Mouse (Mus musculus) neural tube, embryonic 12.5 days (tissue): ENCODE results near the gene Larp4b. TPM values are rescaled to one million over a fixed set of nuclear protein-coding genes. Genes with fewer than 3 reads are reported as not detected.

Source experiments
- ATAC-seq: fragments of 200-750 bp; cut with Nextera tagmentation; 2 replicates; pipeline ENCODE4 v1.8.0; 2017; ENCODE audit warnings: low read depth, mild to moderate bottlenecking, moderate TSS enrichment, moderate library complexity; ENCODE audit not compliant: low FRiP score
- H3K27ac ChIP-seq: fragments of 300-500 bp; sonication (generic); 2 replicates; pipeline ENCODE4 v1.5.1; 2016
- H3K27me3 ChIP-seq: fragments of 300-500 bp; sonication (generic); replicated peaks from 2 replicates; pipeline ENCODE4 v1.6.1; 2016; ENCODE audit warnings: mild to moderate bottlenecking
- H3K36me3 ChIP-seq: fragments of 300-500 bp; sonication (generic); 2 replicates; pipeline ENCODE4 v1.6.1; 2016; ENCODE audit warnings: mild to moderate bottlenecking
- H3K4me1 ChIP-seq: fragments of 300-500 bp; sonication (generic); 2 replicates; pipeline ENCODE4 v1.6.1; 2016
- H3K4me2 ChIP-seq: fragments of 300-500 bp; sonication (generic); replicated peaks from 2 replicates; pipeline ENCODE4 v1.6.1; 2016; ENCODE audit warnings: mild to moderate bottlenecking
- H3K4me3 ChIP-seq: fragments of 300-500 bp; sonication (generic); 2 replicates; pipeline ENCODE4 v1.5.1; 2016
- H3K9ac ChIP-seq: fragments of 300-500 bp; sonication (generic); 2 replicates; pipeline ENCODE4 v1.6.1; 2016; ENCODE audit warnings: mild to moderate bottlenecking
- H3K9me3 ChIP-seq: fragments of 300-500 bp; sonication (generic); 2 replicates; pipeline ENCODE4 v1.6.1; 2016; ENCODE audit warnings: mild to moderate bottlenecking
- WGBS: fragments of 180-500 bp; shearing (Covaris S2); methylation state at CpG from one replicate; pipeline ENCODE4 v1.1.7; 2016; 5-methylcytosine and 5-hydroxymethylcytosine counted together
- polyA plus RNA-seq: library from polyadenylated mRNA; unstranded; fragments of >200 nt; fragmentation: Nextera tagmentation; extraction: Ambion mirVana; gene quantifications from 2 replicates; pipeline ENCODE4 v1.2.1, GENCODE M21; 2016

Larp4b gene
- polyA plus RNA-seq, 1 experiment from 2014 or later, result 34.5 TPM

DNA sequence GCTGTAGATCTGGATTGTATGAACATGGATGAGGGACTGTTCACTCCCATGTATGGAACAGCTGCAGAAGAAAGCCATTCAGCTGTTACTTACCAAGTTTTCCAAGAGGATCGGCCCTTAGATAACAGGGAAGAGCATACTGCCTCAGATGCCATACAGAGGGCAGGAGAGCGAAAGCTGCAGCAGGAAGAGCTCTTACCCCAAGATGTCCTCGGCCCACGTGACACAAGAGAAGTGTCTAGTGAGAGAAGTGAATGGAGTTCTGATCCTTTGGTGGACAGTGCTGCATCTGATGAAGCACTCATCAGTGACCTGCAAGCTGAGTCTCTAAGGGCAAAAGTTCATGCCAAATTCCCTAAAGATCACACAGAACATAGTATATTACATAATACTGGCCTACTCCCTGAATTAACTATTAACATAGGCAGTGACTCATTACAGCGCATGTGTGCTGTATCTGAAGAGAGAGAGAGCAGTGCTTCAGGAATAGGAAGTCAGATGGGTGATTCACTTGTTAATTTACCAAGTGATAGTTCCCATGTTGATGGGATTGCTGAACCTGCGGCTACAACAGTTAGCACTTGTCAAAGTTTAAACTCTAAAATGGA lies 35.1 kb downstream of the Larp4b start:
- no peak for ATAC-seq

DNA sequence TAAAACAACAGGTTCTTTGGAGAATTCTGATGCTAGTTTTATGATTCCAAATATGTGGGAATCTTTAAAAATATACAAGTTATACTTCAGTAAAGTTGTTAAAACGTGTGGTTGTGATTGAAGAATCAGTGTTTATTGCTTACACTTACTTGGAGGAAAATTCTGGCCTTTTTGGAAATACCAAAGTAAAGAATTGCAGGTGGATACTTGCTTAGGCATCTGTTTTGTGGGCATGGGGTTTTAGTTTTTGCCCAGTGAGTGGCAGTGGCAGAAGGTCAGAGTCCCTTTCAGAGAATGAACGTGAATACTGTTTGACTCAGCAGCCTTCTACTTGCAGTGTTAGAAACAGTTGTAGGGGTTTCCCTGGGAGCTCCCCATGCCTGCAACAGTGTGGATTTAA lies 40.7 kb downstream of the Larp4b start:
- Histone ChIP-seq H3K27me3 (no peaks in the 10 kb centered on the region), H3K9me3 (no peaks in the 10 kb centered on the region), H3K4me3 (no peak overlapping the region), H3K27ac (no peak overlapping the region), H3K4me2 (no peak overlapping the region), H3K4me1 (no peaks in the 10 kb centered on the region), H3K9ac (no peak overlapping the region), H3K36me3 (peaks cover 30% of the 10 kb centered on the region)
- ATAC-seq, result no peak
- WGBS, result 85% methylated on average over 2 of the region's 2 CpGs

More for the DNA sequence above, 35.1 kb downstream of the Larp4b start:
- 94% methylated on average over 6 of the region's 6 CpGs for WGBS
- H3K4me2 ChIP-seq, result no peak overlapping the region
- peaks cover 41% of the 10 kb centered on the region for H3K36me3 ChIP-seq
- H3K9me3 ChIP-seq, result no peaks in the 10 kb centered on the region
- no peak overlapping the region for H3K9ac ChIP-seq
- no peak overlapping the region for H3K27ac ChIP-seq
- H3K4me3 ChIP-seq, result no peak overlapping the region
- no peaks in the 10 kb centered on the region for H3K4me1 ChIP-seq
- no peaks in the 10 kb centered on the region for H3K27me3 ChIP-seq

DNA sequence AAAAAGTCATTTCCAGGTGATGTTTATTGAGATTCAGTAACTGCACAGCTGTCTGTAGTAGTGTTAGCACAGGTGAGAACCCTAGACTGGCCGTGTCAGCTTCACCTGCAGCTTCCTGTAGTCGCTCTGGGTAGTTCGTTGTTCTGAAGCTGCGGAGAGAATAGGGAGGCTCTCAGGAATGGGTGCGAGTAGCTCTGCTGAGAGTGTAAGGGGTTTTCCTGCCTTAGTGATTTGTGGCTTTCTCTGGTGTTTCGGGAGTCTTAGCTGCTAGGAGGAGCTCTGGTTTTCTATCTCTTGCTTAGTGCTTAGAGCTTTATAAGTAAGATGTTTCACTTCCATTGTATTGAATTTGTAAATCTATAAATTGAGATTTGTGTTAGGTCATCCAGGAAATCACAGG lies 42.4 kb downstream of the Larp4b start:
- no peaks in the 10 kb centered on the region for H3K4me1 ChIP-seq
- no peak overlapping the region for H3K9ac ChIP-seq
- H3K4me2 ChIP-seq, result no peak overlapping the region
- no peaks in the 10 kb centered on the region for H3K27me3 ChIP-seq
- WGBS, result 90% methylated on average over 6 of the region's 6 CpGs
- H3K36me3 ChIP-seq, result peaks cover 34% of the 10 kb centered on the region
- H3K27ac ChIP-seq, result no peak overlapping the region
- no peak overlapping the region for H3K4me3 ChIP-seq
- H3K9me3 ChIP-seq, result no peaks in the 10 kb centered on the region
- no peak for ATAC-seq

DNA sequence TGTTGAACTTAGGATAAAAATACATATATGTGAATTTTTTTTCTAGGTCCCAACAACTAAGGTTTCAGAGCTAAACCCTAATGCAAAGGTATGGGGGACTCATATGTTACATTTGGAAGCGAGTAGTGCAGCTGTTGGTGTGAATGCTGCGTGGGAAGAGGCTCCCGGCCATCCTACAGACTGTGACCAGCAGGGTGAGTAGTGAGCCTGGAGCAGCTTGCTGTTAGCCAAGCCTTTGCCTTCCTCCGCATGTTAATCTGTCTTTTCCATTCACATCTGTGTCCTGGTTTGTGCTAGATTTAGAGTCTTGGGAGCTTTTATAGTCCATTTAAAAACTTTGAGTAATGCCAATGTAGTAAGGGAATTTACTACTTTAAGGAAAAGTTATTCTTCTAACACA lies 43.1 kb downstream of the Larp4b start:
- H3K27ac ChIP-seq, result no peak overlapping the region
- peaks cover 37% of the 10 kb centered on the region for H3K36me3 ChIP-seq
- no peak overlapping the region for H3K4me3 ChIP-seq
- H3K4me1 ChIP-seq, result no peaks in the 10 kb centered on the region
- no peak overlapping the region for H3K4me2 ChIP-seq
- no peaks in the 10 kb centered on the region for H3K9me3 ChIP-seq
- no peak for ATAC-seq
- 80% methylated on average over 4 of the region's 4 CpGs for WGBS
- H3K9ac ChIP-seq, result no peak overlapping the region
- H3K27me3 ChIP-seq, result no peaks in the 10 kb centered on the region

DNA sequence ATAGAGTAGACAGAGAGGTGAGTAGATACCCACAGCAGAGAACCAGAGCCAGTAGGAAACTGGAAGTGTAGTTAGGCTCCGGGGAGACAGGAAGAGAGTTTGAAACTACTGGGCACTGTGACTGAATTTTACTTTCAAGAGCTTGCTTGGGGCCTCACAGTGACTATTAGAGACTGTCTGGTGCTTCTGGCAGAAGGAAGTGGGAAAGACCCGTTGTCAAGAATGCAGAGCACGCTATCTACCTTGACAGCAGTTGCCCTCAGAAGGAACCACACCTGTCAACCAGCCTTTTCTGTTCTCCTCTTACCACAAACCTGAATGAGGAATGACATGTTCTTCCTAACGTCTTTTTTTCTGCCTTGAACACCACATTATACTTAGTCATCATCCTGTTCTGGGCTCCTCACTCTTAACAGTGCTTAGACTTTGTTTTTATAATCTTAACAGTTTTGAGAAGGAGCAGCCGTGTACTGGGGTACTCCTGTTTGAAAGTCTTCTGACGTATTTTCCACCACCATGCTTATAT lies 45.8 kb downstream of the Larp4b start:
- Histone ChIP-seq H3K4me1 (peaks cover 5% of the 10 kb centered on the region; the same call in 1 of the 2 replicates), H3K9ac (no peak overlapping the region), H3K4me3 (no peak overlapping the region), H3K36me3 (peaks cover 44% of the 10 kb centered on the region), H3K9me3 (no peaks in the 10 kb centered on the region), H3K27ac (no peak overlapping the region), H3K27me3 (no peaks in the 10 kb centered on the region), H3K4me2 (no peak overlapping the region)
- ATAC-seq, result no peak
- 94% methylated on average over 6 of the region's 6 CpGs for WGBS

DNA sequence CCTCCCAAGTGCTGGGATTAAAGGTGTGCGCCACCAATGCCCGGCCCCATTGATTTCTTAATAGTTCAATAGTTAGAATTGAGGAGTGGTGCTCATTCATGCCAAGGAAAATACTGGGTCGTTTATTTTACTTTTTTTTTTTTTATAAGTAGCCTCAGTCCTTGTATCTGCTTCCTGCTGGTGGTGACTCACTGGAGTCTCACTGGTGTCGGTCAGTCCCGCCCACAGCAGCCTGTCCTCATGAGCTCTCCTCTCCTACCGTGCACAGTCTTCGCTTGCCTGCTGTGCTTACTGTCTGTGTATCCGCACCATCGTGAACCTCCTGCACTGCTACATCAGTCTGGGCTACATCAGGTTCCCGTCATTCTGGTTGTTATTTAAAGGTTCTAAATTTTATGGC lies 46.5 kb downstream of the Larp4b start:
- ATAC-seq, result no peak
- no peaks in the 10 kb centered on the region for H3K27me3 ChIP-seq
- H3K9me3 ChIP-seq, result no peaks in the 10 kb centered on the region
- H3K4me3 ChIP-seq, result no peak overlapping the region
- H3K27ac ChIP-seq, result no peak overlapping the region
- peaks cover 5% of the 10 kb centered on the region; the same call in 1 of the 2 replicates for H3K4me1 ChIP-seq
- WGBS, result 83% methylated on average over 10 of the region's 10 CpGs
- peaks cover 44% of the 10 kb centered on the region for H3K36me3 ChIP-seq
- no peak overlapping the region for H3K9ac ChIP-seq
- no peak overlapping the region for H3K4me2 ChIP-seq

DNA sequence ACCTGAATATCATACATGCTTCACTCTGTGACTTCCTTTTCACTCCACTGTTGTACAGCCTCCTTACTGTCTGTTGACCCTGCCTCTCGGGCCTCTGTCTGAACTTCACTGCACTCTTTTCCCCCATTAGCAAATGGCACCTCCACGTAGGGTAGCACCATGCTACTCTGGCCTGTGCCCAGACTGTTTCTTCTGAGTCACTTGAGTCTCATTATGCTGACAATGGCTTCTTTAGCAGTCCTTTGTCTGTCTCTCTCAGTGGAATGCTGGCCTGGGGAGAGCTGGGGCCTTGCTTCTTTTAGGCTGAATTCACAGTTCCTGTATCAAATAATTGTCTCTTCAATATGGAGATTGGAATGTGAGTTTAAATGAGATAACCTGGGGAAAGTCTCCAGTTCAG lies 48.7 kb downstream of the Larp4b start:
- Histone ChIP-seq H3K27ac (no peak overlapping the region), H3K9me3 (no peaks in the 10 kb centered on the region), H3K36me3 (peaks cover 41% of the 10 kb centered on the region), H3K4me1 (peaks cover 5% of the 10 kb centered on the region; the same call in 1 of the 2 replicates), H3K9ac (no peak overlapping the region), H3K4me2 (no peak overlapping the region), H3K27me3 (no peaks in the 10 kb centered on the region), H3K4me3 (no peak overlapping the region)
- 18% methylated on average over 2 of the region's 2 CpGs for WGBS
- ATAC-seq, result 0 out of 2 replicates have a peak, but pooled peaks have one; percentile 37

DNA sequence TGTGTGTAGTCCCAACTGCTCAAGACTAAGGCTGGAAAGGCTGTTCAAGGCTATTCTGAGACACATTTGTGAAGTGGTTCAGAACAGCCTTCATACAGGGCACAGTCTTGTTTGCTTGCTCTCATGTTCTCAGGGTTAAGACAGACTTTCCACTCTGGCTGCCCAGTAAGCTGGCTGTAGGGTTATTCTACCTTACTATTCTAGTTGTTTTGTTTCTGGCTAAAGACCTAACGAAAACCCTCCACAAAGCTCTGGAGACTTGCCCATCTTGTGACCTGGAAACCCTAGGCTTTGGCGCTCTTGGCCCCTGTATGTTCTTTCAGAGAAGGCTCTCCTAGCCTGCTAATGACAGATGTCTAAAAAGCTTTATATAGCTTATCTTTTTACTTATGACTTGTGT lies 55.1 kb downstream of the Larp4b start:
- WGBS, result 94% methylated on average over 2 of the region's 2 CpGs
- peaks cover 44% of the 10 kb centered on the region for H3K36me3 ChIP-seq
- no peaks in the 10 kb centered on the region for H3K27me3 ChIP-seq

DNA sequence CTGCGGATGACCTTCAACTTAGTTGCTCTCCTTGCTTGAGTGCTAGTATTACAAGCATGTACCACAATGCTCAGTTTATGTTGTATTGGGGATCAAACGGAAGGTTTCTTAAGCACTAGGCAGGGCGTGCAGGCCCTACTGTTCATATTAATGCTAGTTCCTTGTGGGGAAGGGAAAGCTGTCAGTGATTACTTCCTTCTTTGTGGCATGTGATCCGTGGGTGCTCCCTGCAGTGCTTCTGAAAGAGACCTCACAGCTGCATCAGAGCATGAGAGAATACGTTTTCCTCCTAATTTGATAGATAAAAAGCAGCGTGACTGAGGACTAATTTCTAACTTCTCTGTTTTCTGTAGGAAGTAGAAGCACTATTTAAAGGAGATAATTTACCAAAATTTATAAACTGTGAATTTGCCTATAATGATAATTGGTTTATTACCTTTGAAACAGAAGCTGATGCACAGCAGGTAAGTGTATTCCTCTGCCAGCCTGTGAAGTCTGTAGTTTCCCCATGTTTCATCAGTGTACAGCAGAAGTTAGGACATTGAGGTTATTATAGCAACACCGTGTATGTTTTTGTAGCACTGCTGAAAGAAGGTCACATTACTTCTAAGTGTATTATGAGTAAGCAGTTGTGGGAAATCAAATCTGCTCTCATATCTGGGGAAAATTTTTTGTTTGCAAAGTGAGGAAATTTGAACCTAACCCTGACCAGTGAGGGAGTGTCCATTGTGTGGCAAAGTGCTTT lies 56.0 kb downstream of the Larp4b start:
- Histone ChIP-seq H3K4me2 (no peak overlapping the region), H3K4me3 (no peak overlapping the region), H3K27me3 (no peaks in the 10 kb centered on the region), H3K27ac (no peak overlapping the region), H3K9ac (no peak overlapping the region), H3K4me1 (no peaks in the 10 kb centered on the region), H3K36me3 (peaks cover 47% of the 10 kb centered on the region), H3K9me3 (no peaks in the 10 kb centered on the region)
- WGBS, result 51% methylated on average over 7 of the region's 7 CpGs
- no peak for ATAC-seq

More for the DNA sequence above, 55.1 kb downstream of the Larp4b start:
- no peaks in the 10 kb centered on the region for H3K9me3 ChIP-seq
- no peak overlapping the region for H3K4me3 ChIP-seq
- H3K9ac ChIP-seq, result no peak overlapping the region
- no peak for ATAC-seq
- no peak overlapping the region for H3K4me2 ChIP-seq
- H3K4me1 ChIP-seq, result no peaks in the 10 kb centered on the region
- no peak overlapping the region for H3K27ac ChIP-seq

DNA sequence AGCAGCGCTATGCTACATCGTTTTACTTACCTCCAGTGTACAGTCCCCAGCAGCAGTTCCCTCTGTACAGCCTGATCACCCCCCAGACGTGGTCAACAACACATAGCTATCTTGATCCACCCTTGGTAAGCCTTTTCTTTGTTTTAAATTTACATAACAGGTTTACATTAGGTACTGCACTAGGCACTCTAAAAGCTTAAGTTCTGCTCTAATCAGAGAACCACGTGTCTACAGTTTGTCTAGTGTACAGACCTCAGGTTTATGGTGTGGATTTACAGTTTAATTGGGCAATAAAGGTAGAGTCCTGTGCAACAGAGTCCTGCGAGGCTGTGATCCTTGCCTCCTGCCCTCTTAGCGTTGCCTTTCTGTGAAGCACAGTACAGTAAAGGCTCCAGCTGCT lies 57.4 kb downstream of the Larp4b start:
- no peak overlapping the region for H3K27ac ChIP-seq
- H3K4me1 ChIP-seq, result no peaks in the 10 kb centered on the region
- H3K9me3 ChIP-seq, result no peaks in the 10 kb centered on the region
- ATAC-seq, result no peak
- H3K9ac ChIP-seq, result no peak overlapping the region
- 79% methylated on average over 6 of the region's 6 CpGs for WGBS
- H3K27me3 ChIP-seq, result no peaks in the 10 kb centered on the region
- peaks cover 55% of the 10 kb centered on the region for H3K36me3 ChIP-seq
- no peak overlapping the region for H3K4me3 ChIP-seq
- H3K4me2 ChIP-seq, result no peak overlapping the region

DNA sequence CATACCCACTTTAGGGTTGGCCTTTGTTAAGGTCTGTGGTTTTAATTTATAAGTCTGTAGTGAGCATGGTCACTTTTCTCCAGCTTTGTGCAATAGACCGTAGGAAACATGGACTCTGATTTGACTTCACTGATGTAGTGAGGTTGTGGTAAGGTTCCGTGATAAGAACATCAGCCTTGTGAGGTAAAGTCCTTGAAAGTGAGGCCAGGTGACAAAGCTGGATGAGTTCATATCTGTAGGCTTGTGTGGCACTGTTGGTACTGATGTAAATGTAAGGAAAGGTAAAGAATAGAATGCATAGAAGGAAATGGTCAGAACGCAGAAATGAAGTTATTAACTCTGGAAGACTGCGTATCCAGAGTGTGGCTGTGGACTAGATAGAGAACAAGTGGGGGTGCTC lies 57.9 kb downstream of the Larp4b start:
- Histone ChIP-seq H3K27me3 (no peaks in the 10 kb centered on the region), H3K9ac (no peak overlapping the region), H3K4me2 (no peak overlapping the region), H3K27ac (no peak overlapping the region), H3K4me1 (no peaks in the 10 kb centered on the region), H3K4me3 (no peak overlapping the region), H3K9me3 (no peaks in the 10 kb centered on the region), H3K36me3 (peaks cover 60% of the 10 kb centered on the region)
- ATAC-seq, result no peak
- WGBS, result 96% methylated on average over 4 of the region's 4 CpGs

DNA sequence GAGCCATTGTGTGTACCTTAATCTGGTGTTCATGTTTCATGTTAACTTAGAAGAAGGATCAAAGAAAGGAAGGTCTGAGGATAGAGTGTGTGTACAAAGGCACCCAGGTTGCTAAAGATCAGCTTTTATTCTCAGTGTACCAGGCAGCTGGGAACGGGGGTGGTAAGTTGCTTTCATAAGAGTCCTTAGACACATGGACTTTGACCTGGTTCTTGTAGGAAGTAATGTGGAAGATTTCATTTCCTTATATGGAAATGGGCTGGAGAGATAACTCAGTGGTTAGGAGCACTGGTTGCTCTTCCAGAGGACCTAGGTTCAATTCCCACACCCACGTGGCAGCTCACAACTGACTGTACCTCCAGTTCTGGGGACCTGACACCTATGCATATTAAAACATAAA lies 58.6 kb downstream of the Larp4b start:
- no peaks in the 10 kb centered on the region for H3K27me3 ChIP-seq
- no peak overlapping the region for H3K4me3 ChIP-seq
- no peak overlapping the region for H3K27ac ChIP-seq
- peaks cover 60% of the 10 kb centered on the region for H3K36me3 ChIP-seq
- no peak overlapping the region for H3K9ac ChIP-seq
- H3K9me3 ChIP-seq, result no peaks in the 10 kb centered on the region
- no peak for ATAC-seq
- 97% methylated on average over 2 of the region's 2 CpGs for WGBS
- no peak overlapping the region for H3K4me2 ChIP-seq
- no peaks in the 10 kb centered on the region for H3K4me1 ChIP-seq
